Mouse (Mus musculus) right cerebral cortex, postnatal 10 days (tissue): ENCODE measurements around the gene Cntn3.

Experiments used
- DNase-seq, 2 experiments: peaks; one replicate each; pipeline ENCODE4 v3.0.0; 2021; ENCODE audit warnings: low spot score in 2 of 2

Cntn3 gene

GRCm38 (mm10) chr6:102478320-102479080 is 94.4 kb downstream of the Cntn3 start:
- DNase-seq: no peak

GRCm38 (mm10) chr6:102438353-102438752 is 134.5 kb downstream of the Cntn3 start:
- DNase-seq: no peak

DNA sequence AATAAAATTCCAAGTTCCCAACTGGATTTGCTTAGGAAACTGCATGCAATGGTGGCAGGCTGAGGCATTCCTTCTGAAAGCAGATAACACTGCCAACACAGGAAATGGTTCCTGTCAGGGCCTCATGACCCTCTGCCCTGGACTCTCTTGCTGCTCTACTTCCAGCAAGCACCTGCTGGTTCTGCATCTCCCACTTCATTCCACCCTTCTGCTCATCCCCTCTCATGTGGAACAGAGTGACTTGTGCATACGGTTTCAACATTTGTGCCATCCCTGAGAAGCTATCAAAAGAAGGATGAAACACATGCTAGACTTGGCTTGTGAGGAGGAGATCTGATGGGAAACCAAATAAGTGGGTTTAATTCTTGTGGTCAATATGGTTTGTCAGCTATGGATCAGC is 145.4 kb downstream of the Cntn3 start:
- DNase-seq: no peak

- DNase-seq: no peak
Measured at GRCm38 (mm10) chr6:102421781-102422180, 151.1 kb downstream of the Cntn3 start.

DNA sequence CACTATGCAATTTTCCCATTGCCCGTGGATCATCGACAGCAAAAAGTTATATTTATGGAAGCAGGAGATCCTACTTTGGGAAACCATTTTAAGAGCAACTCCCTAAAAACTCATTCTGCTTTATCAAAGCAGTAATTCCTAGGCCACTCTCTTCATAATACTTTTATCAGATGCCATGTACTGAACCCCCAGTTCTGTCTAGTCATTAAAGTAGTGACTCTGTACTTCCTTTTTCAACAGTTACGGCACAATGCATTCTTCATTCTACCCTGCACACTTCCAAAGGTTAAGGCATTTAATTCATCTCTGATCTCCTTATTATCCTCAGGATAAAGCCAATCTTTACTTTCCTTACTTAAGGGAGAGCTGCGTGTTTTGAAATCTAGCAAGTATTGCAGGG is 184.3 kb downstream of the Cntn3 start:
- DNase-seq: no peak

GRCm38 (mm10) chr6:102372112-102372511 is 200.8 kb downstream of the Cntn3 start:
- no peak for DNase-seq

GRCm38 (mm10) chr6:102363880-102364279 is 209.0 kb downstream of the Cntn3 start:
- DNase-seq: no peak

- no peak for DNase-seq
Measured at GRCm38 (mm10) chr6:102363291-102363832, 209.5 kb downstream of the Cntn3 start.

GRCm38 (mm10) chr6:102332144-102332543 is 240.8 kb downstream of the Cntn3 start:
- no peak for DNase-seq

DNA sequence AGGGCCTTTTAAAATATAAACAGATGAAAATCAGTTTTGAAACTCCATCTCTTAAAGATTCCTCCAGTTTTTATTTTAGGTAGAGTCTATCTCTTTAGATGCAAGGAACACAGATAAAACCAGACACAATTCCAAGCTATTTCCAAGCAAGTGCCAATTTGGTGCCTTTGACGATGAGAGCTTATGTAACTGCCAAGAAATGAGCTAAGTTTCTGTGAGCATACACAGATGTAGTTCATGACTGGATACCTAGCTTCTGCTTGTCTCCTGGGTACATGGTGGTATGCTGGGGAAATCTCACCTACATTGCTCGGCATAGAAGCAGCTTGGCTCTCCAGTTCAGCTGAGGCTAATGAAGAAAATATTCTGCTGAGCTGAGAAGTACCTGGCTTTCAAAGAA is 246.2 kb downstream of the Cntn3 start:
- peak in 1 of 2 experiments; percentile 33 for DNase-seq

DNA sequence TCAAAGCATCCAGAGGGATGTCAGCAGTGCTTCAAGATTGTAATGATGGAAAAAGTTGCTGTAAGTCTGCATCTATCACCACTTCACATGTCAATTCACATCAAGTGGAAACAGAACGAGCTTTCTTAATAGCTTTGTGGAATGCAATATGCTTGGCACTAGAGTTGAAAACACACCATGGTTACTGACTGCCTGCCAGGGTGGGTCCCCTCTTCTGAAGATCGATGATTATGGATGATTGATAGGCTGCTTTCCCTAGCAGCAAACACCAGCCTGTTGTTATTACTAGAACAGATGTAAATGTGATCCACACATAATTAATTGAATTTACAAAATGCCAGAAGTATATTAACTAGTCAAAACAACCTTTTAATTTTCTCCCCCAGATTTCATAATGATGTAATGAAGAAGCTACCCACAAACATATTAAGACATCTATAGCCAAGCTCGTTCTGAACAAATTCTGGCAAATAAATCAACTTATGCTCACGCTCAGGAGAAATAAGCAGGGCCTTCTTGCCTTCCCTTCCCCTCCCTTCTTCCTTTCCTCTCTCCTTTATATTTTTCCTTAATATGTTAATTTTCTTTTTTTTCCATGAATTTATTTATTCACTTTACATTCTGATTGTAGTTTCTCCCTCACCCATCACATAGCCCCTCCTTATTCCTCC is 250.2 kb downstream of the Cntn3 start:
- no peak for DNase-seq

DNA sequence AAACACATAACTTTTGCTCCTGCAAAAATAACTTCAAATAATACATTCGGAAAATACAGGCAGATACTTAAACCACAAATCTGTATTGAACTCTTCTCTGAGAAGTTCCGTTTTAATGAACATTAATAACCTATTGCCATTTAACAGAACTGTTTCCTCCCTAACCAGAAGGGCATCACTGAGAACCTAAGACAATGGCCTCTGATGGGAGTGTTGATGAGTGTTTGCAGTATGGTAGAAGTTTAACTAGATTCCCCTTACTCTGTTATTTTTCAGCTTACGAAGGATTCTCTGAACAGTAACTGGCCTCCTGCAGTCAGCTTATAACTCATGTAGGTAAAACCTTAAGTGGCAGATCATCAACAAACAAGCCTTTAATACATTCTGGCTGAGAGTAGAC is 253.1 kb downstream of the Cntn3 start:
- DNase-seq: no peak

- DNase-seq: no peak
Measured at GRCm38 (mm10) chr6:102282889-102283288, 290.0 kb downstream of the Cntn3 start.

DNA sequence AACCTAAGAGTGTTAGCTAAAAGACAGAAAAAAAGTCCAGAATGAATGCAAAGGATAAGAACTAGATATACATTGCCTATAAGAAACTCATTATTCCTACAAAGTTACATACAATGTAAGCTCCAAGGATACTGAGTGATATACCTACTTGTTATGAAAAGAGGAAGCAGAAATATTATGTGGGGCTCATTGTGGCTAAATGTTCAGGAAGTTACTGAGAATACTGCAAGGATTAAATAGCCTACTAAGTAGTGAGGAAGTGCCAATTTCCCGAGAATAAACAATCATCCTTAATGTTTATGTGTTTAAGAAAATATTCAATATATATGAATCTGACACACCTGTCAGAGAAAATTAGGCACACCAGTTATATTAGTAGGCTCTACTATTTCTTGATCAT is 341.9 kb downstream of the Cntn3 start:
- no peak for DNase-seq

GRCm38 (mm10) chr6:102186316-102186715 is 386.6 kb downstream of the Cntn3 start:
- no peak for DNase-seq

- DNase-seq: no peak
Measured at GRCm38 (mm10) chr6:102170913-102171312, 402.0 kb downstream of the Cntn3 start.

- DNase-seq: no peak
Measured at GRCm38 (mm10) chr6:102161186-102161585, 411.7 kb downstream of the Cntn3 start.

DNA sequence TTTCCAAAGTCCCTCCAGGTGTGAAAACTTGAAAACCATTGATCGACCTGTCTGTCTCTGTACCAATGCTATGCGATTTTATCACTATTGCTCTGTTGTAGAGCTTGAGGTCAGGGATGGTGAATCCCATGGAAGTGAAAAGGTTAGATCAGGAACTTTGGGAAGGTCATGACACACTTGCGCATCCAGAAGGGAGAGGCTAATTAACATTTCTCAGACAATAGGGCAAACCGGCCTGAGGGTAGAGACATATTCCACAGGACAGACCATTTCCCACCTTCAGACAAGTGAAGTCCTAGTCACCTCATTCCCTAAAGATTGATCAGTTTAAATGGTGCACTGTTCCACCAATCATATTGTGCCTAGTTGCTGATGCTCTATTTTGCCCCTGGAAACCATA is 451.2 kb downstream of the Cntn3 start:
- no peak for DNase-seq

- DNase-seq: no peak
Measured at GRCm38 (mm10) chr6:102120003-102120402, 452.9 kb downstream of the Cntn3 start.

DNA sequence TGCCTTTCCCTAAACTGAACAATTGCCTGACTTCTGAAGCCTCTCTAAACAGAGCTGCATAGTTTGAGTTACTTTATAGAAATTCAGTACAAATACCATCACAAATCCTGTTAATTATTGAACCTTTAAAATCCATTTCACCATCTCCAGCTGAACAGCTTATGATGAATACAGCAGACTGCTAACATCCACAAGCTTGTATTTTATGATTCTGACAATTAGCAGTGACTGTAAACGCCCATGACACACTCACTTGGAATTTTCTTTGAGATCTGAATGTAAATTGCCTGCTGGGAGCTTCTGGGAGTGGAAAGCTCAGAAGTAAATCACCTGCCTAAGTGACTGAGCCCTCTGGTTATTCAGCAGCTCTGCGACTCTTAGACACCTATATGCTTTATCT is 459.3 kb downstream of the Cntn3 start:
- DNase-seq: no peak
